Comparison of ENCODE assay signal across 8 mouse cellular contexts in genomic region chr10:78574250-78575104, GRCm38 (mm10). TPM values are rescaled to one million over a fixed set of nuclear protein-coding genes. Genes with fewer than 3 reads are reported as not detected.
A peak's percentile ranks its signal among the peaks of the same experiment; 100 is the strongest.
DNase-seq lines count a peak whose midpoint lies in the region; ATAC-seq lines count a peak whose summit lies in the region.

TSS of gene Ilvbl (plus strand) at chr10:78574346.

- under 1% methylated on average over 51 of the region's 51 CpGs for WGBS in heart, embryonic 13.5 days
- WGBS in liver, embryonic 12.5 days (ENCODE audit: insufficient replicate concordance) = under 1% methylated on average over 51 of the region's 51 CpGs
- WGBS in stomach, embryonic 15.5 days = under 1% methylated on average over 51 of the region's 51 CpGs

- peak; percentile 91 for ATAC-seq in erythroid progenitor cell, adult 5-6 weeks (replicated peaks; ENCODE audit: low FRiP score, poor library complexity, severe bottlenecking)
- peak; percentile 86 for ATAC-seq in heart, embryonic 13.5 days (ENCODE audit: extremely low read depth, insufficient number of reproducible peaks, low FRiP score, low TSS enrichment)
- peak; percentile 87 for ATAC-seq in liver, embryonic 12.5 days
- peak; percentile 87 for ATAC-seq in stomach, embryonic 15.5 days (ENCODE audit: insufficient read depth, low FRiP score, low read depth)

- H3K9ac ChIP-seq in heart, embryonic 13.5 days = peak within 1 kb of the TSS; percentile 84
- H3K9ac ChIP-seq in liver, embryonic 12.5 days = peak within 1 kb of the TSS; percentile 77
- H3K9ac ChIP-seq in stomach, embryonic 15.5 days = peak within 1 kb of the TSS; percentile 26

- no peaks in the 10 kb centered on the region for H3K27me3 ChIP-seq in heart, embryonic 13.5 days (replicated peaks)
- H3K27me3 ChIP-seq in liver, embryonic 12.5 days (replicated peaks) = no peaks in the 10 kb centered on the region; the same call in 1 of the 2 replicates
- no peaks in the 10 kb centered on the region for H3K27me3 ChIP-seq in stomach, embryonic 15.5 days (replicated peaks)

- peaks cover 32% of the 10 kb centered on the region for H3K36me3 ChIP-seq in heart, embryonic 13.5 days
- H3K36me3 ChIP-seq in liver, embryonic 12.5 days = peaks cover 28% of the 10 kb centered on the region
- 0 out of 2 replicates have a peak, but pooled peaks cover 7% of the 10 kb centered on the region for H3K36me3 ChIP-seq in stomach, embryonic 15.5 days

- peak; percentile 97 for DNase-seq in CD4-positive helper T cell, adult 2 months (ENCODE audit: low read depth, low spot score)
- DNase-seq in brain, embryonic 18.5 days (ENCODE audit: low read depth, low spot score) = peak; percentile 89
- peak; percentile 98 for DNase-seq in kidney, postnatal 10 days
- peak; percentile 94 to 96 for DNase-seq in natural killer cell, adult 2 months (ENCODE audit: low spot score in 2 of 2)

- H3K27ac ChIP-seq in heart, embryonic 13.5 days (replicated peaks) = peak within 1 kb of the TSS; percentile 93
- peak within 1 kb of the TSS; percentile 90 for H3K27ac ChIP-seq in liver, embryonic 12.5 days
- H3K27ac ChIP-seq in stomach, embryonic 15.5 days = peak within 1 kb of the TSS; percentile 97

- H3K4me2 ChIP-seq in heart, embryonic 13.5 days = peak within 1 kb of the TSS; percentile 81
- peak within 1 kb of the TSS; percentile 82 for H3K4me2 ChIP-seq in liver, embryonic 12.5 days
- H3K4me2 ChIP-seq in stomach, embryonic 15.5 days = peak within 1 kb of the TSS; percentile 79

- H3K4me1 ChIP-seq in heart, embryonic 13.5 days = peaks cover 23% of the 10 kb centered on the region
- H3K4me1 ChIP-seq in liver, embryonic 12.5 days = peaks cover 30% of the 10 kb centered on the region
- peaks cover 9% of the 10 kb centered on the region for H3K4me1 ChIP-seq in stomach, embryonic 15.5 days

- H3K9me3 ChIP-seq in heart, embryonic 13.5 days = no peaks in the 10 kb centered on the region
- no peaks in the 10 kb centered on the region for H3K9me3 ChIP-seq in liver, embryonic 12.5 days (replicated peaks)
- no peaks in the 10 kb centered on the region for H3K9me3 ChIP-seq in stomach, embryonic 15.5 days

- H3K4me3 ChIP-seq in heart, embryonic 13.5 days = peak within 1 kb of the TSS; percentile 62
- H3K4me3 ChIP-seq in liver, embryonic 12.5 days = peak within 1 kb of the TSS; percentile 70
- peak within 1 kb of the TSS; percentile 61 for H3K4me3 ChIP-seq in stomach, embryonic 15.5 days (replicated peaks)

RNA-seq across cellular contexts. Expression of gene Ilvbl, which starts in this region (rescaled TPM):
- total RNA-seq in erythroid progenitor cell, adult 5-6 weeks (2015; ENCODE audit: low replicate concordance) = 7.2 and 17.2 TPM in 2 replicates
- total RNA-seq in erythroid progenitor cell, adult 5-6 weeks (2017; ENCODE audit: low replicate concordance) = 1.9 and 2.3 TPM in 2 replicates
- polyA plus RNA-seq in heart, embryonic 13.5 days (2015; fragmentation: Nextera tagmentation; extraction: Ambion mirVana) = 52.4 and 54.6 TPM in 2 replicates
- polyA plus RNA-seq in liver, embryonic 12.5 days (2016; fragmentation: Nextera tagmentation; extraction: Ambion mirVana) = 15.8 and 21.1 TPM in 2 replicates
- polyA plus RNA-seq in stomach, embryonic 15.5 days (2015; fragmentation: Nextera tagmentation; extraction: Ambion mirVana) = 52.8 and 55.7 TPM in 2 replicates

Comparison
In these comparisons a context has a peak if more than half of its experiments do, and no peak if none do; other contexts are left out.
1. Peak in every context shown above with its lines: DNase-seq, ATAC-seq, H3K4me3 ChIP-seq and H3K27ac ChIP-seq.
2. H3K9ac ChIP-seq: peak in every context shown above with its lines; median percentile 84 in heart, embryonic 13.5 days; 77 in liver, embryonic 12.5 days; 26 in stomach, embryonic 15.5 days.